In the genomic region with DNA sequence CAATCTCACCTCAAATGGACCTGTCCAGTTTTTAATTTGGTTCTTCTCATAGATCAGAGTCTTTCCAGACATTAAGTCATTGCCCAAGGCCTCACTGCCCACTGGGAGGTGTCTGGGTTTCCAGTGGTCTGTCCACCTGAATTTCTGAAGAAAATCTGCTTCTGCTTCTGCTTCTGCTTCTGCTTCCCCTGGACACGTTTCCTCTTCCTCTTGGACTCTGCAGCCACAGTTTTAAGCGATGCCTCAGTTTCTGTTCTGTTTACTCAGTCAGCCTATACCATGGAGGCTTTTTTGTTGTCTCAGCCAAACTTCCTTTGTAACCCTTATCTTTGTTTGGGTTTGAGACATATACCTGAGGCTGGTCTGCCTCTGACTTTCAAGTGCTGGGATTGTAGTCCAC, we compare ENCODE assay signal across 21 mouse cellular contexts.
DNase-seq lines count a peak whose midpoint lies in the region; ATAC-seq and TF ChIP-seq lines count a peak whose summit lies in the region.
"Had no signal": no experiment of that assay in that cellular context is flagged by ENCODE, and none has a peak within 500 bp of the region (broad histone marks: within the 10 kb centered on the region; RNA-seq: fewer than 3 reads in every experiment).

No protein-coding gene starts in this region.

- no peaks in the 10 kb centered on the region for H3K27me3 ChIP-seq in heart, embryonic 13.5 days (replicated peaks)
- H3K27me3 ChIP-seq in heart, embryonic 10.5 days (ENCODE audit: insufficient read depth, poor library complexity, severe bottlenecking), result no peaks in the 10 kb centered on the region
- no peaks in the 10 kb centered on the region for H3K27me3 ChIP-seq in intestine, postnatal 0 days (replicated peaks; ENCODE audit: control insufficient read depth, insufficient read depth, low read length)
- H3K27me3 ChIP-seq: forebrain, embryonic 12.5 days; hindbrain, embryonic 15.5 days; limb, embryonic 12.5 days; liver, embryonic 15.5 days; megakaryocyte, embryonic 14.5 days; neural tube, embryonic 13.5 days; Patski had no signal

- WGBS in heart, embryonic 13.5 days, result 60% methylated on average over 2 of the region's 2 CpGs
- 55% methylated on average over 2 of the region's 2 CpGs for WGBS in heart, embryonic 10.5 days
- 34% methylated on average over 2 of the region's 2 CpGs for WGBS in intestine, postnatal 0 days

- no peaks in the 10 kb centered on the region for H3K36me3 ChIP-seq in heart, embryonic 13.5 days
- H3K36me3 ChIP-seq in heart, embryonic 10.5 days, result no peaks in the 10 kb centered on the region
- no peaks in the 10 kb centered on the region for H3K36me3 ChIP-seq in intestine, postnatal 0 days (ENCODE audit: control insufficient read depth, insufficient read depth)
- H3K36me3 ChIP-seq: forebrain, embryonic 12.5 days; hindbrain, embryonic 15.5 days; limb, embryonic 12.5 days; liver, embryonic 15.5 days; neural tube, embryonic 13.5 days had no signal

- TF ChIP-seq CTCF in intestine, postnatal 0 days (IDR thresholded peaks at IDR 0.05; ENCODE audit: low read depth), result no peak

- no peak overlapping the region for H3K9ac ChIP-seq in heart, embryonic 13.5 days
- H3K9ac ChIP-seq in intestine, postnatal 0 days (ENCODE audit: low read depth, low read length), result no peak overlapping the region
- H3K9ac ChIP-seq: forebrain, embryonic 12.5 days; hindbrain, embryonic 15.5 days; limb, embryonic 12.5 days; liver, embryonic 15.5 days; neural tube, embryonic 13.5 days had no signal

- H3K4me2 ChIP-seq in heart, embryonic 13.5 days, result no peak overlapping the region
- no peak overlapping the region for H3K4me2 ChIP-seq in intestine, postnatal 0 days (replicated peaks; ENCODE audit: low read depth)
- H3K4me2 ChIP-seq: forebrain, embryonic 12.5 days; hindbrain, embryonic 15.5 days; limb, embryonic 12.5 days; liver, embryonic 15.5 days; neural tube, embryonic 13.5 days had no signal

- DNase-seq in heart, embryonic 10.5 days (ENCODE audit: low spot score), result no peak
- peak; percentile 29 for DNase-seq in 416B (ENCODE audit: low read depth)
- no peak for DNase-seq in neural tube, embryonic 10.5 days (ENCODE audit: extremely low spot score, low spot score)
- DNase-seq: adrenal gland, postnatal 14 days; cerebellum, adult 9-11 months; kidney, adult 11 months; right cerebral cortex, postnatal 25 days; thymus, postnatal 4 days had no signal

- H3K4me1 ChIP-seq in heart, embryonic 13.5 days, result peaks cover 20% of the 10 kb centered on the region
- H3K4me1 ChIP-seq in heart, embryonic 10.5 days, result peaks cover 4% of the 10 kb centered on the region; the same call in 1 of the 2 replicates
- peaks cover 12% of the 10 kb centered on the region for H3K4me1 ChIP-seq in brown adipose tissue, adult 24 weeks (ENCODE audit: control insufficient read depth, insufficient read depth, insufficient read length, low read length)
- H3K4me1 ChIP-seq in intestine, postnatal 0 days (replicated peaks; ENCODE audit: control insufficient read depth, insufficient read depth, low read length), result no peaks in the 10 kb centered on the region
- H3K4me1 ChIP-seq: forebrain, embryonic 12.5 days had no signal

- no peak overlapping the region for H3K4me3 ChIP-seq in heart, embryonic 13.5 days
- no peak overlapping the region for H3K4me3 ChIP-seq in heart, embryonic 10.5 days
- no peak overlapping the region for H3K4me3 ChIP-seq in brown adipose tissue, adult 24 weeks (ENCODE audit: insufficient read depth, low read depth, low read length)
- H3K4me3 ChIP-seq in intestine, postnatal 0 days (ENCODE audit: low read depth, low read length), result no peak overlapping the region
- H3K4me3 ChIP-seq: forebrain, embryonic 12.5 days; hindbrain, embryonic 15.5 days; limb, embryonic 12.5 days; liver, embryonic 15.5 days; megakaryocyte, embryonic 14.5 days; neural tube, embryonic 13.5 days had no signal

- ATAC-seq in heart, embryonic 13.5 days (ENCODE audit: extremely low read depth, insufficient number of reproducible peaks, low FRiP score, low TSS enrichment), result no peak
- 0 out of 2 replicates have a peak, but pooled peaks have one; percentile 30 for ATAC-seq in megakaryocyte-erythroid progenitor cell, adult 5-6 weeks (replicated peaks; ENCODE audit: low FRiP score, low TSS enrichment, poor library complexity, severe bottlenecking)
- ATAC-seq in intestine, postnatal 0 days, result no peak
- ATAC-seq: activated CD4-positive, CD25-positive, alpha-beta regulatory T cell, adult 4 months; Patski had no signal

- no peaks in the 10 kb centered on the region for H3K9me3 ChIP-seq in heart, embryonic 13.5 days
- H3K9me3 ChIP-seq in heart, embryonic 10.5 days, result no peaks in the 10 kb centered on the region
- no peaks in the 10 kb centered on the region for H3K9me3 ChIP-seq in intestine, postnatal 0 days (ENCODE audit: control insufficient read depth)
- H3K9me3 ChIP-seq: forebrain, embryonic 12.5 days; hindbrain, embryonic 15.5 days; limb, embryonic 12.5 days; liver, embryonic 15.5 days; megakaryocyte, embryonic 14.5 days; neural tube, embryonic 13.5 days had no signal

- 0 out of 2 replicates have a peak overlapping the region, but pooled peaks have one; percentile 5 for H3K27ac ChIP-seq in heart, embryonic 13.5 days (replicated peaks)
- H3K27ac ChIP-seq in heart, embryonic 10.5 days, result no peak overlapping the region
- peak overlapping the region; percentile 30 for H3K27ac ChIP-seq in brown adipose tissue, adult 24 weeks (replicated peaks; ENCODE audit: low read depth, low read length)
- H3K27ac ChIP-seq in intestine, postnatal 0 days (ENCODE audit: low read depth, low read length), result no peak overlapping the region
- H3K27ac ChIP-seq: forebrain, embryonic 12.5 days; hindbrain, embryonic 15.5 days; kidney, postnatal 0 days; limb, embryonic 12.5 days; liver, embryonic 15.5 days; neural tube, embryonic 13.5 days had no signal

Comparison
In these comparisons a context has a peak if more than half of its experiments do, and no peak if none do; other contexts are left out.
1. H3K27ac ChIP-seq: peak in heart, embryonic 13.5 days (single experiment) and brown adipose tissue, adult 24 weeks (single experiment); none in heart, embryonic 10.5 days (single experiment) and intestine, postnatal 0 days (single experiment).